Mouse (Mus musculus): ENCODE results near the gene Gm4836. TPM values are rescaled to one million over a fixed set of nuclear protein-coding genes. Genes with fewer than 3 reads are reported as not detected.
"Not testable (repeated sequence)": the region's sequence is repeated elsewhere in the genome, so short reads cannot be mapped to it uniquely, and the experiment has no call there.

Gene Gm4836
- polyA plus RNA-seq (2012; rRNA removed), result not detected in 2 replicates

GRCm38 (mm10) chrX:28293532-28293931 is at the start of gene Gm4836:
Gm4836 (minus strand) TSS chrX:28293632.
- not testable (repeated sequence) for H3K27me3 ChIP-seq (ENCODE audit: control insufficient read depth, insufficient read depth, low read length); H3K36me3 ChIP-seq (ENCODE audit: control insufficient read depth, insufficient read depth, low read length); H3K4me3 ChIP-seq (ENCODE audit: control insufficient read depth, insufficient read depth, low read length); H3K4me1 ChIP-seq (replicated peaks; ENCODE audit: control insufficient read depth, insufficient read depth, low read length); DNase-seq; H3K27ac ChIP-seq (ENCODE audit: control insufficient read depth, insufficient read depth, low read length)
- no CpG with 5 or more reads among the region's 6 CpGs for WGBS

Measured in thymus, adult 2 months (tissue).